Mouse (Mus musculus): Measurements from ENCODE around the gene Hfm1. TPM values are rescaled to one million over a fixed set of nuclear protein-coding genes. Genes with fewer than 3 reads are reported as not detected.

The Hfm1 gene
- polyA plus RNA-seq, 1 experiment from 2014 or later = 0.30 TPM

DNA sequence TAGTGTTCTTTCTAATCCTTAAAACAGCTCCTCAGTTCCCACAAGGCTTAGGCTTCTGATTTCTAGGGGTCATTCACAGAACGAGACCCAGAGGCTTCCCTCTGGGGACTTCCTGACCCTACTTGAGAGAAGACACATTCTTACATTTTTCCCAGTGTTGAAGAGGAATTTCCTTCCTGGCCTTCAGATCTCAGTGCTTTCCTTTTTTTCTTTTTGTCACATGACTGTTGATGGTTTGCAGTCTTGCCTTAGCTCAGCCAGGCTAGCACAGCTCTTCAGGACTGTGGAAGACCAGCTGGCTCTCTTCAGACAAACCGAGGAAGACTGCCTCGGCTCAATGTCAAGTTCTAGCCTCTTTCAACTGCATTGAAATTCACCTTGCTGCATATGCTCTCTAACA lies 30.3 kb upstream of the Hfm1 start:
- no peaks in the 10 kb centered on the region for H3K27me3 ChIP-seq (ENCODE audit: control insufficient read depth, insufficient read depth, low read length)
- no peaks in the 10 kb centered on the region for H3K4me1 ChIP-seq (ENCODE audit: control insufficient read depth, insufficient read depth, low read length)
- H3K36me3 ChIP-seq (ENCODE audit: control insufficient read depth, insufficient read depth) = no peaks in the 10 kb centered on the region
- H3K9ac ChIP-seq (ENCODE audit: low read length) = no peak overlapping the region
- no peak overlapping the region for H3K4me3 ChIP-seq (ENCODE audit: low read length)
- no peak overlapping the region for H3K4me2 ChIP-seq (ENCODE audit: low read depth, low read length)
- H3K27ac ChIP-seq (ENCODE audit: low read length) = no peak overlapping the region
- ATAC-seq (replicated peaks; ENCODE audit: extremely low read depth, insufficient read depth, low FRiP score) = peak; percentile 60
- WGBS = 44% methylated on average over 3 of the region's 3 CpGs
- peaks cover 16% of the 10 kb centered on the region for H3K9me3 ChIP-seq (replicated peaks; ENCODE audit: control insufficient read depth, low read length)

DNA sequence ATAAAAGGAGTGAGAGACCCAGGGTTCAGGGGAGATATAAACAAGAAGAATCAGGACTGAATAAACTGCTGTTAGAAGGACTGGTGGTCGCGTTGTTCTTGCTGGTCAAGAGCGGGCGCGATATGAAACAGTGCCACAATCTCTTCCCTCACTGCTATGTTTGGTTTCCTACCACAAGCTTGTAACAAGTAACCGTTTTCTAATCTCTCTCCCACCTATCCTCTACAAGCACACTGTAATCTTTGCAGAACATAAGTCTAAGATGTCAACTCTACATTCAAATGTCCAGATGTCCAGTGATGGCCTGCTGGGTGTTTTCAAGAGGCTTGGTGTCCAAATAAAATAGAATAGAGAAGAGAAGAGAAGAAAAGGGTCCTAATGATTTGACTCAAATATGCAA lies 22.6 kb upstream of the Hfm1 start:
- peaks cover under 1% of the 10 kb centered on the region; the same call in 1 of the 2 replicates for H3K9me3 ChIP-seq (replicated peaks; ENCODE audit: control insufficient read depth, low read length)
- H3K9ac ChIP-seq (ENCODE audit: low read length) = no peak overlapping the region
- ATAC-seq (replicated peaks; ENCODE audit: extremely low read depth, insufficient read depth, low FRiP score) = no peak
- no peaks in the 10 kb centered on the region for H3K36me3 ChIP-seq (ENCODE audit: control insufficient read depth, insufficient read depth)
- H3K4me3 ChIP-seq (ENCODE audit: low read length) = no peak overlapping the region
- no peak overlapping the region for H3K27ac ChIP-seq (ENCODE audit: low read length)
- 78% methylated on average over 6 of the region's 6 CpGs for WGBS
- H3K4me1 ChIP-seq (ENCODE audit: control insufficient read depth, insufficient read depth, low read length) = no peaks in the 10 kb centered on the region
- no peaks in the 10 kb centered on the region for H3K27me3 ChIP-seq (ENCODE audit: control insufficient read depth, insufficient read depth, low read length)
- H3K4me2 ChIP-seq (ENCODE audit: low read depth, low read length) = no peak overlapping the region

DNA sequence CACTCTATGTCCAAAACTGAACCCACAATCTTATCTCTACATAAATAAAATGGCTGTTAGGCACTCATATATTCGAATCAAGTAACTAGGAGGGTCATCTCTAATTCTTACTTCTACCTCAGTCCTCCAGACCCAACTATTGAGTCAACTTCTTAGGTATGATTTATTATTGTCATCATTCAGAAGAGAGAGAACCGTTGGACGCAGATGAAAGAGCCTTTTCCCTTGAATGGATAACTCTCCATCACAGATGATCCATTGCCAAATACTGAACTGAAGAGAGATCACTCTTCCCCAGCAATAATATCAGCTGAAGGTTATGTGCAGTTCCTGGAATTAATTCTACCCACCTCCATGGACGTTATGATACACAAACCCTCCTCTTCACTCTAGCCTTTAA lies 20.2 kb upstream of the Hfm1 start:
- no peaks in the 10 kb centered on the region for H3K27me3 ChIP-seq (ENCODE audit: control insufficient read depth, insufficient read depth, low read length)
- H3K27ac ChIP-seq (ENCODE audit: low read length) = no peak overlapping the region
- H3K36me3 ChIP-seq (ENCODE audit: control insufficient read depth, insufficient read depth) = no peaks in the 10 kb centered on the region
- H3K4me3 ChIP-seq (ENCODE audit: low read length) = no peak overlapping the region
- H3K4me1 ChIP-seq (ENCODE audit: control insufficient read depth, insufficient read depth, low read length) = no peaks in the 10 kb centered on the region
- no peaks in the 10 kb centered on the region for H3K9me3 ChIP-seq (replicated peaks; ENCODE audit: control insufficient read depth, low read length)
- ATAC-seq (replicated peaks; ENCODE audit: extremely low read depth, insufficient read depth, low FRiP score) = no peak
- H3K4me2 ChIP-seq (ENCODE audit: low read depth, low read length) = no peak overlapping the region
- 72% methylated on average over 4 of the region's 4 CpGs for WGBS
- no peak overlapping the region for H3K9ac ChIP-seq (ENCODE audit: low read length)

DNA sequence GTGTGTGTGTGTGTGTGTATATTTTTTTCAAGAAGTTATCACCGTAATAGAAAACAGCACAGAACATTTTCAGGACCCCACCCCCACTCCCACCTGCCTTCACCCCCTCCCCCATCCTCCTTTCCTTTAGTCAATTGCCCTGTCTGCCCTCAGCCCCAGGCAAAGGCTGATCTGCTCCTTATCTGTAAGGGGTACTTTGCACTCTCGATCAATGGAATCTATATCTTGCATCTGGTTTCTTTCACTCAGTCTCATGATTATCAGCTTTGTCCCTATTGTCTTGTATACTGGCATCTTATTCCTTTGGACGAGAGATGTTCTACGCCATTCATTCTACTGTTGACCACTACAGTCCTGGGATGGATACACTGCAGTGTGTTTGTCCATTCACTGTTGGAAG lies 1.9 kb upstream of the Hfm1 start:
- Histone ChIP-seq H3K36me3 (ENCODE audit: control insufficient read depth, insufficient read depth) (no peaks in the 10 kb centered on the region), H3K9ac (ENCODE audit: low read length) (no peak overlapping the region), H3K9me3 (replicated peaks; ENCODE audit: control insufficient read depth, low read length) (no peaks in the 10 kb centered on the region), H3K4me1 (ENCODE audit: control insufficient read depth, insufficient read depth, low read length) (peaks cover 2% of the 10 kb centered on the region), H3K27me3 (ENCODE audit: control insufficient read depth, insufficient read depth, low read length) (no peaks in the 10 kb centered on the region), H3K4me2 (ENCODE audit: low read depth, low read length) (no peak overlapping the region), H3K27ac (ENCODE audit: low read length) (no peak overlapping the region), H3K4me3 (ENCODE audit: low read length) (no peak overlapping the region)
- no peak for ATAC-seq (replicated peaks; ENCODE audit: extremely low read depth, insufficient read depth, low FRiP score)
- WGBS = 53% methylated on average over 4 of the region's 4 CpGs

DNA sequence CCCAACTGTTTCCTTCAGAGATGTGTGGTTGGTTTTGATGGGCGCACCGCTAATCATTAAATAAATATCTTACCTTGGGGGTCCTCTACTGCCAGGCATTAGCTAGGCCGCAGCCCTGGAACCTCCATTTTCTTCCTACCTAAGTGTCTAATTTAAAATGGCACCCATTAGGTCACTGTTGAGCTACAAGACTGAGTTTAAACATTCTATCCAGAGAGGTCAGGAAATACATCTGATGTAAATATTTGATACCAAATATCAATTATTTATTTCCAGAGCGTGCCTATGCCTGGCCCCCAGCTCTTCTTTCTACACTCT lies 207 bp upstream of the Hfm1 start:
- no peak for ATAC-seq (replicated peaks; ENCODE audit: extremely low read depth, insufficient read depth, low FRiP score)
- Histone ChIP-seq H3K27me3 (ENCODE audit: control insufficient read depth, insufficient read depth, low read length) (no peaks in the 10 kb centered on the region), H3K36me3 (ENCODE audit: control insufficient read depth, insufficient read depth) (no peaks in the 10 kb centered on the region), H3K27ac (ENCODE audit: low read length) (no peak overlapping the region), H3K9me3 (replicated peaks; ENCODE audit: control insufficient read depth, low read length) (no peaks in the 10 kb centered on the region), H3K9ac (ENCODE audit: low read length) (peak overlapping the region; percentile 74), H3K4me3 (ENCODE audit: low read length) (peak overlapping the region; percentile 65), H3K4me1 (ENCODE audit: control insufficient read depth, insufficient read depth, low read length) (peaks cover 2% of the 10 kb centered on the region), H3K4me2 (ENCODE audit: low read depth, low read length) (peak overlapping the region; percentile 96)
- WGBS = 46% methylated on average over 4 of the region's 4 CpGs

DNA sequence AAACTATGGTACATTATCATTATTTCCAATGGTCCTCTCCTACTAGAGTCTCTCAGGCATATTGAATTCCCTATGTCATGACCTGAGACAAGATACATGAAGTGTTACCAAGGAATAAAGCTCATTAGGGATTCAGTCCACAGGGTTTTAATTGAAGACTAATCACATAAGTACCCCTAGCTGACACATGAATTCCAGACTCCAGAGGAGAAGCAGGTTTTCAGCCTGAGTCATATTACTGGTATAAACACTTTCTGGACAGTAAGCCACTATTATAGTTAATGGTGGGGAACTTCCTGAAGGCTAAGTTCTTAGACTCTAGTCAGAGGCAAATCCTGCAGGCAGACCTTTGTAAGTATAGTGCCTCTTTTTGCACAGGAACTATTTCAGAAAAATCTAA lies 6.8 kb downstream of the Hfm1 start:
- no peaks in the 10 kb centered on the region for H3K9me3 ChIP-seq (replicated peaks; ENCODE audit: control insufficient read depth, low read length)
- no peak for ATAC-seq (replicated peaks; ENCODE audit: extremely low read depth, insufficient read depth, low FRiP score)
- no peak overlapping the region for H3K27ac ChIP-seq (ENCODE audit: low read length)

DNA sequence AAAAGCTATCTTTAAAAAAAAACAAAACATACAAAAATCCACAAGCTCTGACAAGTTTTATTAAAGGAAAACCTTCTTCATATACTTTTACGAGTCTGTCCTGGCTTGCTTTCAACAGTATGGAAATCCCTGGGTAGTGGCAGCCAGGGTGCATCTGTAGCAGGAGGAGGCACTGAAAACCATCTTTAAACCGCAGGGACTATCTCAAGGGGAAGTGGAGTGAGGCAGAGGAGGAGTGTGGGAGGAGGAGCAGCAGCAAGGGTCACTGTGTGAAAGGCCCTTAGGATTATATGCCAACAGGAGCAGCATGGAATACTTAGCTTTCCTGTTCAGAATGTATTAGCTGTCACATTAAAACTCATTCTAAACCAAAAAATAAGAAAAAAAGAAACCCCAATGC lies 29.2 kb downstream of the Hfm1 start:
- Histone ChIP-seq H3K4me1 (ENCODE audit: control insufficient read depth, insufficient read depth, low read length) (no peaks in the 10 kb centered on the region), H3K9ac (ENCODE audit: low read length) (no peak overlapping the region), H3K36me3 (ENCODE audit: control insufficient read depth, insufficient read depth) (no peaks in the 10 kb centered on the region), H3K27me3 (ENCODE audit: control insufficient read depth, insufficient read depth, low read length) (no peaks in the 10 kb centered on the region), H3K4me2 (ENCODE audit: low read depth, low read length) (no peak overlapping the region), H3K9me3 (replicated peaks; ENCODE audit: control insufficient read depth, low read length) (no peaks in the 10 kb centered on the region), H3K4me3 (ENCODE audit: low read length) (no peak overlapping the region), H3K27ac (ENCODE audit: low read length) (no peak overlapping the region)
- 45% methylated on average over 2 of the region's 2 CpGs for WGBS
- no peak for ATAC-seq (replicated peaks; ENCODE audit: extremely low read depth, insufficient read depth, low FRiP score)

More for the DNA sequence above, 6.8 kb downstream of the Hfm1 start:
- no peak overlapping the region for H3K4me2 ChIP-seq (ENCODE audit: low read depth, low read length)
- no peaks in the 10 kb centered on the region for H3K4me1 ChIP-seq (ENCODE audit: control insufficient read depth, insufficient read depth, low read length)
- no peaks in the 10 kb centered on the region for H3K27me3 ChIP-seq (ENCODE audit: control insufficient read depth, insufficient read depth, low read length)
- no peak overlapping the region for H3K9ac ChIP-seq (ENCODE audit: low read length)
- H3K4me3 ChIP-seq (ENCODE audit: low read length) = no peak overlapping the region
- no peaks in the 10 kb centered on the region for H3K36me3 ChIP-seq (ENCODE audit: control insufficient read depth, insufficient read depth)

DNA sequence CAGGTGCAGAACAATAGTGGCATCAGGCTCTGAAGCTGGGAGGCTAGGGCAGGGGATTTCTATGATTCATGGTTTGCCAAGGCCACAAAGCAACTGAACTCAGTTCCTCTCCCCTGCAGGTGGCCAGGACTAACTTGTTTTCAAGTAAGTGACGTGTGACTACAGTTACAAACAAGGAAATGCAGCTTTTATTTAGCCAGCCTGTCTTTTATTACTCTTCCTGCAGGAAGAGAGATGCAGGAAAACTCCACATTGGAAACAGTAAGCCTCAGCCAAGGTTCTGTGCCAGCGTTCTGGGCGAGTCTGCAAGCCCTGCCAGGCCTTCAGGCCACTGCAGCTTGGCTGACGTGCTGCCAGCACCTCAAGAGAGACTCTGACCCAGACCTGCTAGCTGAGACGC lies 34.3 kb downstream of the Hfm1 start:
- H3K27ac ChIP-seq (ENCODE audit: low read length) = peak overlapping the region; percentile 68
- no peaks in the 10 kb centered on the region for H3K4me1 ChIP-seq (ENCODE audit: control insufficient read depth, insufficient read depth, low read length)
- ATAC-seq (replicated peaks; ENCODE audit: extremely low read depth, insufficient read depth, low FRiP score) = peak; percentile 52; the same call in 1 of the 2 replicates
- H3K4me2 ChIP-seq (ENCODE audit: low read depth, low read length) = no peak overlapping the region
- H3K4me3 ChIP-seq (ENCODE audit: low read length) = no peak overlapping the region
- no peaks in the 10 kb centered on the region for H3K9me3 ChIP-seq (replicated peaks; ENCODE audit: control insufficient read depth, low read length)
- H3K36me3 ChIP-seq (ENCODE audit: control insufficient read depth, insufficient read depth) = no peaks in the 10 kb centered on the region
- WGBS = 24% methylated on average over 5 of the region's 5 CpGs
- no peaks in the 10 kb centered on the region for H3K27me3 ChIP-seq (ENCODE audit: control insufficient read depth, insufficient read depth, low read length)
- H3K9ac ChIP-seq (ENCODE audit: low read length) = peak overlapping the region; percentile 15; the same call in 1 of the 2 replicates

DNA sequence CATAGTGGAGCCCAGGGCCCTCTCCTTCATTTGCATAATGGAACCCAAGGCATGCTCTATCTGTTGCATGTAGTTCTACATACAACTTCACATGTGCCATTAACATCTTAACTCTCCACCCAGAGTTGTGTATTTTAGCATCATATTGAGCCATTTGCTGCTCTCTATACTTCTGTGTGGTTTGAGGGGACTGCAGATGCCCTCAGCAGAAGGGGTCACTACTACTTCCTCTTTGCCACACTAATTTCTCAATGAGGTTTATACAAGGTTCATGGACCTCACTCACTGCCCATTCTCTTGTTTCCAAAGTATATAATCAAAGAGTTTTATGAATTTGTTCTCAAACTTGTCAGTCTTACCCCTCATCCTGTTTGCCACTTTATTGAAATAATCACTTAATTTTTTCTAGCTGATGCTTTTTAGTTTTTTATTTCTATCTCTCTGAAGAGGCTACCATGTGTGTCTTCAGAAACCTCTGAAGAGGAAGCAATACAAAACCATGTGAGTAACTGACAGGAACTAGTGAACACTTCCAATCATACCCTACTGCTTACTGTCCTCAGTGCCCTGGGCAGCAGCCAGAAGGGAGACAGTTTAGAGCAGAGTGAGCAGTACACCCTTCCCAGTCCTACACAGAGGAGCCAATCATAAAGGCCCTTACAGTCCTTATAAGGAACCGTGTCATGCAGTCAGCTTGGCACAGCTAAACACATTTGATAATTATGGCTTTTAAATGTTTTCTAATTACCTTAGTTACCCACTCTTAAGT lies 38.6 kb downstream of the Hfm1 start:
- Histone ChIP-seq H3K9ac (ENCODE audit: low read length) (no peak overlapping the region), H3K4me2 (ENCODE audit: low read depth, low read length) (no peak overlapping the region), H3K36me3 (ENCODE audit: control insufficient read depth, insufficient read depth) (no peaks in the 10 kb centered on the region), H3K27ac (ENCODE audit: low read length) (no peak overlapping the region), H3K9me3 (replicated peaks; ENCODE audit: control insufficient read depth, low read length) (no peaks in the 10 kb centered on the region), H3K4me1 (ENCODE audit: control insufficient read depth, insufficient read depth, low read length) (no peaks in the 10 kb centered on the region), H3K4me3 (ENCODE audit: low read length) (no peak overlapping the region), H3K27me3 (ENCODE audit: control insufficient read depth, insufficient read depth, low read length) (no peaks in the 10 kb centered on the region)
- no peak for ATAC-seq (replicated peaks; ENCODE audit: extremely low read depth, insufficient read depth, low FRiP score)
- 50% methylated on average over 1 of the region's 1 CpGs for WGBS

All from heart, embryonic 16.5 days (tissue).